Mouse (Mus musculus): Measurements from ENCODE around the gene Clca3a1.
"Not testable (repeated sequence)": the region's sequence is repeated elsewhere in the genome, so short reads cannot be mapped to it uniquely, and the experiment has no call there.

Clca3a1 gene

DNA sequence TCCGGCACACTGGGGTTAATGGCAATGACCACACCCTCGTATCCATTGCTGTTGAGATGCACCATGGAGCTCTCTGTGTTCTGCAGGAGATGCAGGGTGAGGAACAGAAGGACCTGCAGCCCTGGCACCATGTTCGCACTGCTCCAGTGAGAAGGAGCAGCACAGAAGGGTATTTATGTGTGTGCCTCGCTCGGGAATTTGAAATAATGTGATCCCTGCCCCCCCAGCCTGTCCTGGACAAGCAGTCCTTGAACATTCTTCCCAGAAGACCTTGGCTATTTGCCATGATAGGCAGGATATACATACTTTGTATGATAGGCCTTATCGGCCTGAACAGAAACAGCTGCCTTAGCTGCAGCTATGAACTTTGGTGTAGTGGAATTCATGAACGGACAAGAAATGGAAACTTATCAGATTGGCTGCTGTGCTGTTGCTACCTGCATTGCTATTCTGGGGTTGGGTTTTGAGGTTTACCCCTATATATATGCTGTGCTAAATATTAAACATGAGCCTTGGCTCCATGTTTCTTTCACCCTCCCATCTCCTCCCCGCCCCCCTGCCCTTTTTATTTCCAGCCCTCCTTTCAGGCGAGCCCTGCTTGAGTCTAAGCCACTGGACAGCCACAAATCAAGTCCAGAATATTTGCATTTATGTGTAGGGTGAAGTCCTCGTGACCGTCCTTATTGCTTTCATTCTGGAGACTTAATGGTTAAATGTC, at the start of gene Clca3a1:
TSS of gene Clca3a1 (minus strand) at position 386 of the 718 bp plus-strand sequence.
- DNase-seq = no peak

DNA sequence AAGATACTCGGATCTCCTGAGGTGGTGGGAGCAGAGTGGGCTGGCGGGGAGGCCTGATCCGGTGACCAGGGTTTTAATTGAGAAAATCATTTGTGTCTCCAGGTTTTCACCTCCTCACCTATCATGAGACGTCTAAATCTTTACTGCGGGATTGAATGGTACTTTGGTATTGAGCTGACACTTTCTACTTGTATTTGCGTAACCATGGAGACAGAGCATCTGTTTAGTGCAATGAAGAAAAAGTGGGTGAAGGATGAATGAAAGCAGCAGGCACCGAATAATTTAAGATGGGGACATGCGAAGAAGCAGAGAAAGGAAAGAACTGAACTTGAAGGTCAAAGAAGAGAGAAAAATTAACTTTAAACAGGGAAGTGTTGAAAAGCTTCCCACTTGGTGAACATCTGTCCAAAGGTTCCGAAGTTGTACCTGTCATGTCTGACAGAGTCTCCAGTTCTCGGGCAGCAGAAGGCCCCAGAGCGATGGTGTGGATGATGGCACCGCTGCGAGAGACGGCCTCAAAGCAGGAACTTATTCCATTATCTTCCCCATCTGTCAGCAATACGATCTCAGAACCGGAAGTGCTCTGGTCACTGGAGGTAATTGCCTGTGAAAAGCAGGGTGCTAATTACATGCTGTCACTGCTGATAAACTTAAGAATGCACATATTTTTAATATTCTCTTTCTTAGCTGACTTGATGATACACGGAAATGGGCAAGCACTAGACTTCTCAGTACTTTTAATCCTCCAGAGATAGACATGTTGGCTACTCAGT, 47.6 kb upstream of the Clca3a1 start:
- not testable (repeated sequence) for DNase-seq

DNA sequence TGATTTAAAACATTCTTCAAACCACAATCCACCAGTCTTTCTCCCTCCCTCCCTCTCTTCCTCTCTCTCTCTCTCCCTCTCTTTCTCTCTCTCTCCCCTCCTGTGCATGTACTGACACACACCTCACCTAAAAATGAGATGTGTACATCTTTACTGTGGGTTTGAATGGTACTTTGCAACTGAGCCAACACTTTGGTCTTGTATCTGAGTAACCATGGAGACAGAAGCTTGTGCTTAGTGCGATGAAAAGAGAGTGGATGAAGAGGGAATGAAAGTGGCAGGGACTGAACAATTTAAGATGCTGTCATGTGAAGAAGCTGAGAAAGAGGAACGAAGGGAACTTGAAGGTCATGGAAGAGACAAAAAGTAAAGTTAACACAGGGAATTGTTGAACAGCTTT, 45.8 kb upstream of the Clca3a1 start:
- DNase-seq = not testable (repeated sequence)

DNA sequence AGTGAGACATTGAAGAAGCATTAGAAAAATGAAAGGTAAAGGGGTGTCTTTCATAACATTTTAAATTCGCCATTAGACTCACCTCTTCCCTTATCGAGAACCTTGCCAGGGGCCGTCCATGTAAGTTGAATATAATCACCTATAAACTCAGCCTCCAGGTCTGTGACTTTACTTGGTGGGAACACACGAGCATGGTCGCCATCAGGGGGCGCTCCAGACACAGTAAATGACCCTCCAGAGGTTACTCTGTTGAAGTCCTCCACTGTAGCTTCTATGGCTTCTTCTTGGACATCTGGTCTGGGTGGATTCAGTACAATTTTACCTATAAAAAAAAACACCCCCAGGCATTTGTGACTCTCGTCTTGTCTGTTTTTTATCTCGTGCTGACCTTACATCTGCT, 41.1 kb upstream of the Clca3a1 start:
- DNase-seq = no peak

DNA sequence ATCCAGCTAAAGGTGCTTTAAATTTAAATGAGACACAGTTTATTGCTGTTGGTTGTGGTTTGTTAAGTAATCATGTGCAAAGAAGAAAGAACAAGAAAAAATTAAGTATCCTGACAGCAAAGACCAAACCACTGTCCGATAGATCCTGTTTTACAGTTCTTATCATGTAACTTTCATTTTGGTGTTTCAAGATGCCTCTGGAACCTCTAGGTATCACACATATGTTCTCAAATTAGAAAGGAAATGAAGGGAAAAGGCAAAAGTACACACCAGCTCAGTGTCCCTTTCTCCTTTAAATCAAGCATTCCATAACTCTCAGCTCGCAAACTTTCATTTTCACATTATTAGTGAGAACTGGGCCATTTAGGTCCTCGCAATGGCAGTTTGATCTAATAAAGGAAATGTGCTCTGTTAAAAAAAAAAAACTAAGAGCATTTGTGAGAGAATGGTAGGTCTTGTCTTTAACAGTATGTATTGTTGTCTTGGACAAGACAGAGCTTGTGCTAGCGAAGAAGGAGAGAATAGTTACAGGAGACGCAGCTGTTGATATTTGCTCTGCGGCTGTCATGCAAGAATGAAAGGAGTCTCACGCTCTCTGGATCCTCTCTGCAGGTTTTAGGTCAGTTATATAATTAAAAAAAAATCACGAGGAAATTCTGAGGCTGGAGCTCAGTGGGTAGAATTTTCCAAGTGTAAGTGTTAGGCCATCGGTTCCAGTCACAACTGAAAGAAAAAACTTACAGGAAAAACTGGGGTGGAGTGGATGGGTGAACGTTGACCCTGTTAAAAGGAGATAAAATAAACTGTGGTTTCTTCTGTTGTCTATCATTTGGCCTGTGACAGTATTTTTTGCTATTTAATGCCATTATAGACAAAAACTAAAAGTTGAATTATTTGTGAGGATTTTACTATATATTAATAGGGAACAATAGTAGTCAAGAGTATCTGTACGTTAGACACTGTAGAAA, 24.7 kb upstream of the Clca3a1 start:
- no peak for DNase-seq

DNA sequence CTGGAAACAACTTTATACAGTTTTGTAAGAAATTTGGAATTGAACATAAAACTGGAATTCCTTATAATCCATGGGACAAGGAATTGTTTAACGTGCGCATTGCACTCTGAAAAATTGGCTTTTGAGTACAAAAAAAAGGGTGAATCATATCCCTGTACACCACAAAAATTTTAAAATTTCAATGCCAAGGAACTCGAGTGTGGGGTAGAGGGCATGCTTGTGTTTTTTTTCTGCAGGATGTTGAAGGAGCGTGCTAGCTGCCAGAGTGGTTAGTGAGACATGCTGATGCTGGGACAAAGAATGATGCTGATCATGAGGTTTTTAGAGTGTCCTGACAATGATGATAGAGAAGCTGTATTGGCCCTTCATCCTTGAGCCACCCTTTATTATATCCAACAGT, 4.4 kb upstream of the Clca3a1 start:
- no peak for DNase-seq

DNA sequence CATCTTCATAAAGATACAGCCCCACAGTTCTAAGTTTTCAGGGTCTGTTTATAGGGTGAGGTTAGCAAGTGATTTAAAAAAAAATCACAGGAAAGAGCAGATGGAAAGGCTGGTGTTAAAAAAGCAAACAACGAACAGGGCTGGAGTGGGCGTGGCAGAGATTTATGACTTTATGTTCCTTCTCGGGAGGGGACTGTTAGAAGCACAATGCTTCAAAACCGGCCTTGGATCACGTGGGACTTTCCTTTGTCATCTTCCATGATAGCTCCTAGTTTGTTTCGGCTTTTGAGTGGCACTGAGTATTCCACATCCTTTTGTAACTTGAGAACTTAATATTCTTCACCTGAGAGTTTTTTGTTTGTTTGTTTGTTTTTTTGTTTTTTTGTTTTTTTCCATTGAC, 677 bp upstream of the Clca3a1 start:
- no peak for DNase-seq

DNA sequence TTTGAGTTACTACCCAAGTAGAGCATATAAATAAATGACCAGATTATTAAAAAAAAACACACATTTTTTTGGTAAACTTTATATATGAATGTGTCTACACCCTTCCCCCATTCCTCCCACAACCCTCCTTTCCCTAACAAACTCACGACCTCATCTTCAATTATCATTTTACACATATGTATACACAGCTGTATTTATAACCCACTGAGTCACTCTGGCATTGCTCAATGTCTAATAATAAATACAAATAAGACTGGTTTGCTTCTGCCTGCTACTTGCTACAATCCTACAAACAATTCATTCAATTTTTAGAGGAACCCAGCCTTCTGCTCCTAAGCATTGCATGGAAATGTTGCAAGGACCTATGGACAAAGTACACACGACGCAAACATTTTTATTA, 1.1 kb downstream of the Clca3a1 start:
- no peak for DNase-seq

DNA sequence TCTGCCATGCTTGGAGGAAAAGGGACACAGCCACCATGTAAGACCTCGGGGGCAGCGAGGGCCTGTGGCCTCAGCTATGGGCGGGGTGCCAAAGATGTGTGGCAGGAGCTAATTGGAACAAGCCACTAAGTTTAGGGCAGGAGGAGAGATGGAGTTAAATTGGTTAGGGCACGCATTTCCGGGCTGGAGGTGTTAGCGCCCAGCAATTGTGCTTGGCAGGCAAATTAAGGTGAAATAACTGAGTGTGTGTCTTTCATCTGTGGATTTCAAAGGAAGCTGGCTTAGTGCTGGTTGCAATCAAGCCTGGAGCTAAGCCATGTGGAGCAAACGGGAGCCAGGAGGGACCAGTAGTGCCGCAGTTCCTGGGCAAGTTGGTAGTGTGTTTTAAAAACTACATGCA, 4.7 kb downstream of the Clca3a1 start:
- not testable (repeated sequence) for DNase-seq

DNA sequence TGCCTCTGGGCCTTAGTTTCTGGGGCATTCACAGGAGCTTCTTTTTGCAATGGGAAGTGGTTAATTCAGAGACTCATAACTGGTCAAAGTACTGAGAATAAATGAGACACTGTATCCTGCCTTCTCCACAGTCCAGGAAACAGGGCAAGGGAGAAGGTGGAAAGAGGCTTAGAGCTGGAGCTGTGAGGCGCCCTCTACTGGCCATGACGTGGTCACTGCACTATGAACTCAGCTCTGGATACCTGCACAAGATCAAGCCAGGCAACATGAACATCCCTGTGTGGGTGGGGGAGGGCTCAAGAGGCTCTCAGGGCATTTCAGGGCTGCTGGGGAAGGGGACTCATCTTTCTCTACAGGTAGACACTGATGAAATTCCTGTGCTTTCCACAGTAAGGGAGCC, 7.7 kb downstream of the Clca3a1 start:
- DNase-seq = no peak

DNA sequence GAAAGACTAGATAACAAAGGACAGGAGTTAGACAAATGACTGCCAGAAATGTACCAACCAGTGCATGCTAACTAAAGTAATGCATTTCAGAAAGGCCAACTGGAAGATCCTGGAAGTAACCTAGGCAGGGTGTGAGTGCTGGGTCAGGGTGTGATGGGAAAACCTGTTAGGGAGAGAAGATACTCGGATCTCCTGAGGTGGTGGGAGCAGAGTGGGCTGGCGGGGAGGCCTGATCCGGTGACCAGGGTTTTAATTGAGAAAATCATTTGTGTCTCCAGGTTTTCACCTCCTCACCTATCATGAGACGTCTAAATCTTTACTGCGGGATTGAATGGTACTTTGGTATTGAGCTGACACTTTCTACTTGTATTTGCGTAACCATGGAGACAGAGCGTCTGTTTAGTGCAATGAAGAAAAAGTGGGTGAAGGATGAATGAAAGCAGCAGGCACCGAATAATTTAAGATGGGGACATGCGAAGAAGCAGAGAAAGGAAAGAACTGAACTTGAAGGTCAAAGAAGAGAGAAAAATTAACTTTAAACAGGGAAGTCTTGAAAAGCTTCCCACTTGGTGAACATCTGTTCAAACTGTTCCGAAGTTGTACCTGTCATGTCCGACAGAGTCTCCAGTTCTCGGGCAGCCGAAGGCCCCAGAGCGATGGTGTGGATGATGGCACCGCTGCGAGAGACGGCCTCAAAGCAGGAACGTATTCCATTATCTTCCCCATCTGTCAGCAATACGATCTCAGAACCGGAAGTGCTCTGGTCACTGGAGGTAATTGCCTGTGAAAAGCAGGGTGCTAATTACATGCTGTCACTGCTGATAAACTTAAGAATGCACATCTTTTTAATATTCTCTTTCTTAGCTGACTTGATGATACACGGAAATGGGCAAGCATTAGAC, 11.5 kb downstream of the Clca3a1 start:
- not testable (repeated sequence) for DNase-seq

DNA sequence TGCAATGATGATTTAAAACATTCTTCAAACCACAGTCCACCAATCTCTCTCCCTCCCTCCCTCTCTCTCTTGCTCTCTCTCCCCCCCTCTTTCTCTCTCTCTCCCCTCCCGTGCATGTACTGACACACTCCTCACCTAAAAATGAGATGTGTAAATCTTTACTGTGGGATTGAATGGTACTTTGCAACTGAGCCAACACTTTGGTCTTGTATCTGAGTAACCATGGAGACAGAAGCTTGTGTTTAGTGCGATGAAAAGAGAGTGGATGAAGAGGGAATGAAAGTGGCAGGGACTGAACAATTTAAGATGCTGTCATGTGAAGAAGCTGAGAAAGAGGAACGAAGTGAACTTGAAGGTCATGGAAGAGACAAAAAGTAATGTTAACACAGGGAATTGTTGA, 13.1 kb downstream of the Clca3a1 start:
- DNase-seq = not testable (repeated sequence)

DNA sequence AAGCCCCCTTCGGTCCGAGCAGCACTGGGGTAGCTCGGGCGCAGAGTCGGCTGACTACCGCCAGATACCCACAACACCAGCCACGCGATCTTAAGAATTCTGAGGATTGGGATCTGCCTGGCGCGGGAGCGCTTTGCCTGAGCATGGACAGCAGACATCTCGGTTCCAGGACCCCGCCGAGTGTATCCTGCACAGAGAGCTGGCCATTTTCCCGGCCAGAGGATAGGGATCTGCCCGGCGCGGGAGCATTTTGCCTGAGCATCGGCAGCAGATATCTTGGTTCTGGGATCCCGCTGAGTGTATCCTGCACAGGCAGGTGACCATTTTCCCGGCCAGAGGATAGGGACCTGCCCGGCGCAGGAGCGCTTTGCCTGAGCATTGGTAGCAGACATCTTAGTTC, 22.4 kb downstream of the Clca3a1 start:
- not testable (repeated sequence) for DNase-seq

DNA sequence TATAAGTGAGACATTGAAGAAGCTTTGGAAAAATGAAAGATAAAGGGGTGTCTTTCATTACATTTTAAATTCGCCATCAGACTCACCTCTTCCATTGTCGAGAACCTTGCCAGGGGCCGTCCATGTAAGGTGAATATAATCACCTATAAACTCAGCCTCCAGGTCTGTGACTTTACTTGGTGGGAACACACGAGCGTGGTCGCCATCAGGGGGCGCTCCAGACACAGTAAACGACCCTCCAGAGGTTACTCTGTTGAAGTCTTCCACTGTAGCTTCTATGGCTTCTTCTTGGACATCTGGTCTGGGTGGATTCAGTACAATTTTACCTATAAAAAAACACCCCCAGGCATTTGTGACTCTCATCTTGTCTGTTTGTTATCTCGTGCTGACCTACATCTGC, 23.9 kb downstream of the Clca3a1 start:
- no peak for DNase-seq

DNA sequence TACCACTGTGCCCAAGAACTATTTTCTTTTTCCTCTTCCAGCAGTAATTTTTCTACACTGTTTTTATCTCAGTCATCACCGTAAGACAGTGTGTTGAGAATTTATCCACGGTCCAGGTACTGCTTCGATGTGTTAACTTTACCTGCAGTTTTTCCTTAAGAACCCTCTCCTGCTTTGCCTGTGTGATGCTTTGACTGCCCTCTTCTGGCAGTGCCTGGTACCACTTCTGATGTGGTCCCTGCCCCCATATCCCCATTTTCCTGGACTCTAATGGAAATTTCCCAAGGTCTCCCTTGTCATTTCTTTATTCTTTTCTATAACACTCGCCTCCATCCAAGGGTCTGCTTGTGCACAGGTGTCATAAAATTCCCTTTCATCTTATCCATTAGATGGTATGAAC, 37.3 kb downstream of the Clca3a1 start:
- no peak for DNase-seq

DNA sequence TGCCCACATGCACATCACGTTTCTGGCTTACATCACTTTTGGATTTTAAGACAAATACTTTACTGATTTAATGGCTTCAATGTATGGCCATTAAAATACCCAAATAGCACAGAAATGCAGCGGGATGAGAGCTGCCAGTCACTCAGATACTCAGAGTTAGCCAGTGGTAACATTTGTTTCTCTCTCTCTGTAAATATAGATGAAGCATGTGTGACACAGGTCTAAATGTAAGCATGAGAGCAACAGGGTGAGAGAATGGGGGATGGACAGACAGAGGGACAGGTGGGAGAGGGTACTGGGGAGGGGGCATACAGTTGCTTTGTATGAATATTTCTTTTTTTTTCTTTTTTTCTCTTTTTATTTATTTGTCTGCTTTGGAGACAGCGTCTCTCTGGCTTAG, 38.2 kb downstream of the Clca3a1 start:
- DNase-seq = not testable (repeated sequence)

DNA sequence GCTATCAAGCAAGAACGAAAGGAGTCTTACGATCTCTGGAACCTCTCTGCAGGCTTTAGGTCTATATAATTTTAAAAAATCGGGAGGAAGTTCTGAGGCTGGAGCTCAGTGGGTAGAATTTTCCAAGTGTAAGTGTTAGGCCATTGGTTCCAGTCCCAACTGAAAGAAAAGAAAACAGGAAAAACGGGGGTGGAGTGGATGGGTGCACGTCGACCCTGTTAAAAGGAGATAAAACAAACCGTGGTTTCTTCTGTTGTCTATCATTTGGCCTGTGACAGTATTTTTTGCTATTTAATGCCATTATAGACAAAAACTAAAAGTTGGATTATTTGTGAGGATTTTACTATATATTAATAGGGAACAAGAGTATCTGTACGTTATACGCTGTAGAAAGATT, 38.9 kb downstream of the Clca3a1 start:
- no peak for DNase-seq

DNA sequence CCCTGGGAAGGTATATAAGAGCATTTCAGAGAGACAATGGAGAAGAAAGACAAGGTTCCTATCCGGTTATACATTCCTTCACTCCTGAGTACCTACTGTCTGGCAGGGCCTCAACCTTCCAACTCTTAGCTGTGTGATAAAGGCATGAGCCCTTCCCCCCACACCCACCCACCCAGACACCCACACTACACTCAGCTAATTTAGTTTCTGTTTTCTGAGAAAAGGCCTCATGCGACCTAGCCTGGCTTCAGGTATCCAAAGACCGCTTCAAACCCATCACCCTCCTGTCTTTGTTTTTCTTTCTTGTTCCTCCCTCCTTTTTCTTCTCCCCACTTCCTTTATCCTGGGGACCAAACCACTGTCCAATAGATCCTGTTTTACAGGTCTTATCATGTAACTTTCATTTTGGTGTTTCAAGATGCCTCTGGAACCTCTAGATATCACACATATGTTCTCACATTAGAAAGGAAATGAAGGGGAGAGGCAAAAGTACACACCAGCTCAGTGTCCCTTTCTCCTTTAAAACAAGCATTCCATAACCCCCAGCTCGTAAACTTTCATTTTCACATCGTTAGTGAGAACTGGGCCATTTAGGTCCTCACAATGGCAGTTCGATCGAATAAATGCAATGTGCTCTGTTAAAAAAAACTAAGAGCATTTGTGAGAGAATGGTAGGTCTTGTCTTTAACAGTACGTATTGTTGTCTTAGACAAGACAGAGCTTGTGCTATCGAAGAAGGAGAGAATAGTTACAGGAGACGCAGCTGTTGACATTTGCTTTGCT, 39.5 kb downstream of the Clca3a1 start:
- no peak for DNase-seq

DNA sequence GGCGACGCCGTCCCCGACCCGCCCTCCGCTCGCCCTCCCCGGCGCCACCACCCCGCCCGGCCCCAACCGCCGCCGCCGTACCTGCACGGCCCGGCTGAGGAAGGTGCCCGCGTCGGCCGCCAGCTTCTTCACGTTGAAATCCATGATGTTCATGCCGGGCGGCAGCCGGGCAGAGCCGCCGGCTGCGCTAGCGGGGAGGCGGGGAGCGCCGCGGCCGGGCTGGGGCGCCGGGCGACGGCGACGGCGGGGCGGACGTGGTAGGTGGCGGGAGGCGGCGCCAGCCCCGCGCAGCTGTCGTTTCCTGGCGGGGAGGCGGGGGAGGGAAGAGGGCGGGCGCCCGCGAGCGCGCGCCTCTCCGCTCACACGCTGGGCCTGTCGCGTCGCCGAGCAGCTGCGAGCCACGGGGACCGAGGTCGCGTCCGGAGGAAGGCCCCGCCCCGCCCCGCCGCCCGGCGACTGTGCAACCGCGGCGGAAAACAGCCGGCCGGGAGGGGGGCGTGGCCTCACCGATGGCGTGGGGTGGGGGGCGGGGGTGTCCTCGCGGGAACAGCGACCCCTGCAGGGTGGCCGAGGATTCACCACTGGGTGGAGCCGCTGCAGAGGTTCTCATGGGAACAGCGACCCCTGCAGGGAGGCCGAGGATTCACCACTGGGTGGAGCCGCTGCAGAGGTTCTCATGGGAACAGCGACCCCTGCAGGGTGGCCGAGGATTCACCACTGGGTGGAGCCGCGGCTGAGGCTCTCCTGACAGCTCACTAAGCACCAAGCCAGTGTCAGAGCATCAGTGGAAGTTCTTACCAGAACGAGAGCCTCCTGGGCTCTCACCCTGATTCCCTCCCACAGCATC, 40.7 kb downstream of the Clca3a1 start, which contains the start of gene Sh3glb1:
TSS of gene Sh3glb1 (minus strand) at position 435 of the 847 bp plus-strand sequence.
- peak; percentile 93 for DNase-seq

Measured in layer of hippocampus, adult 9-11 months (tissue).